Mouse (Mus musculus): ENCODE results near the gene Slc12a5.
A peak's percentile ranks its signal among the peaks of the same experiment; 100 is the strongest.

Slc12a5 gene

DNA sequence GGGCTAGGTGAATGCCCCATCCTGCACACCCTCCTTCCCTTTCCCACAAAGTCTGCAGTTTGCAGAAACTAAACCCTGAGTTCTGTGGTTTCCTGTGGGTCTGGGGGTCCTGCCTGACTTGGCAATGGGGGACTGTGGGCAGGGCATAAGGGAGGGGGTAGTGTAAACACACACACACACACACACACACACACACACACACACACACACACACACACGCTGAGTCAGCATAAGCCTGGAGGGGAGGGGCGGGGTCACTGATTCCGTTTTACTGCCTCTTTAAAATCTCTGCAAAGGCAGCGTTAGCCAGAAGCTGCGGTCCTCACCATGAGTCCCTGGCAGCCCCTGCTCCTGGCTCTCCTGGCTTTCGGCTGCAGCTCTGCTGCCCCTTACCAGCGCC lies 12.7 kb upstream of the Slc12a5 start:
- DNase-seq: no peak

DNA sequence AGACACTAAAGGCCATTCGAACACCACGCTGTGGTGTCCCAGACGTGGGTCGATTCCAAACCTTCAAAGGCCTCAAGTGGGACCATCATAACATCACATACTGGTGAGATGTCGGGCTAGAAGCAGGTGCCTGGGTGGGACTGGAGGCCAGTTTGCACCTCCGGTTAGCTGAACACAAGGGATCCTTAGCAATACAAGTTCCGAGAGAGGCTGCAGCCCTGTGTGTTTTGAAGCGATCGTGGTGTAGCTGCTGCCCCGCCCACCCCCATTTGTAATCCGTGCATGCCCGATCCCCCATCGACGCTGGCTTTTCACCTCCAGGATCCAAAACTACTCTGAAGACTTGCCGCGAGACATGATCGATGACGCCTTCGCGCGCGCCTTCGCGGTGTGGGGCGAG lies 11.6 kb upstream of the Slc12a5 start:
- no peak for DNase-seq

DNA sequence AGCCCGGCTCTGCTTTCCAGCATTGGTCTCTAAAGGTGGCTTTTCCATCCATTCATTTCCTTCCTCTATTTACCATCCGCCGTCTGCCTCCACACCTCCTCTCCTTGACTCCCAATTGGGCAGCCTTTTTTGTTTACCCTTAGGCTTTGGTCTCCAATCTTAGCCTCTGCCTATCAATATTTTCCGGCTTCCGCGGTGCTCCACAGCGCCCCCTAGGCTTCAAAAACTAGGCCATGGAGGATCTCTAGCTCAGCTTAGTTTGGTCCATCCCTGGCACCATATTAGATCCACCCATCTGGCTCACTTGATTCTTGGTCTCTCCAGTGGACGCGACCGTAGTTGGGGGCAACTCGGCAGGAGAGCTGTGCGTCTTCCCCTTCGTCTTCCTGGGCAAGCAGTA lies 10.1 kb upstream of the Slc12a5 start:
- DNase-seq: peak; percentile 68

- DNase-seq: no peak
These were observed 8.9 kb upstream of the Slc12a5 start for GRCm38 (mm10) chr2:164951745-164952144.

DNA sequence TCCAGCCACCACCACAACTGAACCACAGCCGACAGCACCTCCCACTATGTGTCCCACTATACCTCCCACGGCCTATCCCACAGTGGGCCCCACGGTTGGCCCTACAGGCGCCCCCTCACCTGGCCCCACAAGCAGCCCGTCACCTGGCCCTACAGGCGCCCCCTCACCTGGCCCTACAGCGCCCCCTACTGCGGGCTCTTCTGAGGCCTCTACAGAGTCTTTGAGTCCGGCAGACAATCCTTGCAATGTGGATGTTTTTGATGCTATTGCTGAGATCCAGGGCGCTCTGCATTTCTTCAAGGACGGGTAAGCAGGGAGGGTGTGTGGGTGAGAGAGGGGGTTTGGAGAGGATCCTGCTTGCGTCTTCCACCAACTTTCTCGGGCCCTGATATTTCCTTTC lies 8.2 kb upstream of the Slc12a5 start:
- peak; percentile 66 for DNase-seq

GRCm38 (mm10) chr2:164953224-164953623 lies 7.4 kb upstream of the Slc12a5 start:
- peak; percentile 91 for DNase-seq

- DNase-seq: no peak
These were observed 4.9 kb upstream of the Slc12a5 start for GRCm38 (mm10) chr2:164955725-164956124.

- no peak for DNase-seq
These were observed 4.4 kb upstream of the Slc12a5 start for GRCm38 (mm10) chr2:164956195-164956594.

DNA sequence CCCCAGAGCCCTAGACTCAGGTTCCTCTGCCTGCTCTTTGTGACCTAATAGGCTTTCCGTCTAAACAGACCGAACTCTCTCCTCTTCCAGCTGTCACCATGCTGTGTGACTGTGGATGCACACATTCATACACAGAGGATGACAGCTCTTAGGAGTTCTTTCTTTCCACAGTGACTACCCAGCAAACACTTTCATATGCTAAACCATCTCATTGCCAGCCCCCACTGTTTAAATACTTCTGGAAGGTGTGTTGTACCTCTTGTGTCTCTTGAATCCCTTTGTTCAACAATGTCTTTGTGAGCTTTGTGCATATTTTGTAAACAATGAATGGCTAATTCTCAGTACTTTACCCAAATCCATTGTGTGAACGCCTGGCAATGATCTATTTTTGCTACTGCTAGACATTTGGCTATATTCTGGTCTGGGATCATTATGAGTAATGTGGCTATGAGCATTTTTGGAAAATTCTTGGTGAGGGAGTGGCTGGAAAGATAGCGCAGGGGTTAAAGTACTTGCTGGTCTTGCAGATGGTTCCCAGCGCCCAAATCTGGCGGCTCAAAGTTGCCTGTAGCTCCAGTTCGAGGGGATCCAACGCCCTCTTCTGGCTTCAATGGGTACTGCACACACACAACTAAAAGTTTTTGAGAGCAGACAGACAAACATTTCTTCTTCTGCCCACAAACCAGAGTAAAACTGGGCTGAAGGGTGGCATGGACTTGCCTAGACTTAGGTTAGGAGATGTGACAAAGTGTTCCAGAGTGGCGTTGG lies 2.9 kb upstream of the Slc12a5 start:
- no peak for DNase-seq

GRCm38 (mm10) chr2:164961506-164962182 lies 1.0 kb downstream of the Slc12a5 start:
- peak; percentile 89 for DNase-seq

GRCm38 (mm10) chr2:164962183-164962580 lies 1.6 kb downstream of the Slc12a5 start:
- no peak for DNase-seq

- DNase-seq: no peak
These were observed 3.8 kb downstream of the Slc12a5 start for GRCm38 (mm10) chr2:164964242-164964894.

GRCm38 (mm10) chr2:164964981-164965380 lies 4.4 kb downstream of the Slc12a5 start:
- no peak for DNase-seq

DNA sequence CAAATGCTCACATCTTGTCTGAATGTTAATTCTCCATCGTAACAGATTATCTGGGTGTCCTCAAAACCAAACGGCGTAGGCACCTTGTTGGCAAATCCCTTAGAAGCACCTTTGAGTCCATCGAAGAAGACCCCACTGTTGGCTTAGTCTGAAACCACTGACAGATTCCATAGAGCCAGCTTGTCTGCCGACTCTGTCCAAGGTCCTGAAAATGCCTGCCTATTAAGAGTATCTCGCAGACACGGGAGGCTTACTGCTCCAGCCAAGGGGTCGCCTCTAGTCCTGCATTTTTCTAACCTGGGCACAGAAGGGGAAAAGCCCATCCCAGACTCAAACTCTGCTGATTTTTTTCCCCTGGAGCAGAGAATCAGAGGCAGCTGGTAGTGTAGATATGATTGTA lies 5.8 kb downstream of the Slc12a5 start:
- DNase-seq: peak; percentile 58

DNA sequence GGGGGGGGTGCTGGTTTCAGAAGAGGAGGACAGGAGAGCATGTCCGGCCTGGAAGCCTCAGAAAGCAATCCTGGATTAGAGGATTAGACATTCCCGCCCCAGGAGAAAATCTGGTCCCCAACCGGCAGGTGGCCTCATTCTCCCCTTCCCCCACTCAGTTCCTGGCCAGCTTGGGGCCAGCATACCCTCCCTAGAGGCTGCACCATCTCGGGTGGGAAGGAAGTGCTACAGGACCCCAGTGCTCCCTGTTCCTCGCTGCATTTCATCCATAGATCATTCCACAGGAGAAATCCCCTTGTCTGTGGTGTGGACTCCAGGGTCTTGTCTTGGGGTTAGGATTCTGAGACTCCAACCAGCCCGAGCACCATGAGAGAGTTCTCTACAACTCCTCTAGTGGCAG lies 6.6 kb downstream of the Slc12a5 start:
- no peak for DNase-seq

DNA sequence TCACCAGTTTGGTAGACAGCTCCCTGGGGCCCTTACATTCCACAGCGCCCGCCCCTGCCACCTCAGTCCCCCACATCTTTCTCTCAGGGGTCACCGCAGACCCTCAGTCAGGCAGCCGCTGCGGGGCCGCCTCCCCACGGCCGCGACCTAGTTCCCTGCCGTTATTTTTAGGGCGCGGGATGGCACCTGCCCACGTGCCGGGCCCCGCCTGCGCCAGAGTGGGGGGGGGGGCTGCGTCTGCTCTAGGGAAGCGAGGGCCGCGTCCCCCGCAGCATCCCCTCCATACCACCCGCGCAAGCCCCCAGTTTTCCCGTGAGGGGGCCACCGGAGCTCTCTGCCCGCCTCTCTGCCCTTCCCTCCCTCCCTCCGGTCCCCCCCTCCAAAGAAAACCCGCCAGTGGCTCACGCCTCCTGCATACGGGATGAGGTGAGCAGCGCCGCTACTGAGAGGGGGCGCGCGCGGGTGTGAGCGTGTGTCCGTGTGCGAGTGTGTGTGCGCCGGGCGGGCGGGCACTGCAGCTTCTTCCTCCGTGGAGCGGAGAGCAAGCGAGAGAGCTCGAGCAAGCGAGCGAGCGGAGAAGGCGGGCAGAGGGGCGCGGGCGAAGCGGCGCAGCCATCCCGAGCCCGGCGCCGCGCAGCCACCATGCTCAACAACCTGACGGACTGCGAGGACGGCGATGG lies 7.3 kb downstream of the Slc12a5 start:
- no peak for DNase-seq

GRCm38 (mm10) chr2:164968451-164968851 lies 7.8 kb downstream of the Slc12a5 start:
- peak; percentile 56 for DNase-seq

- DNase-seq: no peak
These were observed 8.8 kb downstream of the Slc12a5 start for GRCm38 (mm10) chr2:164969348-164969781.

- no peak for DNase-seq
These were observed 10.1 kb downstream of the Slc12a5 start for GRCm38 (mm10) chr2:164970631-164971196.

GRCm38 (mm10) chr2:164972646-164973045 lies 12.0 kb downstream of the Slc12a5 start:
- no peak for DNase-seq

GRCm38 (mm10) chr2:164975611-164976010 lies 15.0 kb downstream of the Slc12a5 start:
- DNase-seq: no peak

DNA sequence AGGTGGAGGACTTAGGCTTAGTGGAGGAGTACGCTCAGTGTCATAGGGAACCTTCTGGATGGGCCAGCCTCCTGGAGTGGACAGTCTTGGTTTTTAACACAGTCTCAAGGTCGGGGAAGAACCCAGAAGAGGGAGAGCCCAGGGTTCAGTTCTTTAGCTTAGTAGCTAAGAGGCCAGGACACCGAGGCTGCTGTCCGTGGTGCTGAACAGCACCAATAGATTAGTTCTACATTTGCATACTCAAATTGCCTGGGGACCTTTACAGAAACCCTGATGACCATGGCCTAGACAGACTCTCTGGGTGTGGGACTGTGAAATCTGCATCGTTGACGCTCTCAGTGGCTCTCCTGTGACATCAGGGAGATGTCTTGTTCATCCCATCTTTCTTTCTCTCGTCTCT lies 19.1 kb downstream of the Slc12a5 start:
- peak; percentile 83 for DNase-seq

DNA sequence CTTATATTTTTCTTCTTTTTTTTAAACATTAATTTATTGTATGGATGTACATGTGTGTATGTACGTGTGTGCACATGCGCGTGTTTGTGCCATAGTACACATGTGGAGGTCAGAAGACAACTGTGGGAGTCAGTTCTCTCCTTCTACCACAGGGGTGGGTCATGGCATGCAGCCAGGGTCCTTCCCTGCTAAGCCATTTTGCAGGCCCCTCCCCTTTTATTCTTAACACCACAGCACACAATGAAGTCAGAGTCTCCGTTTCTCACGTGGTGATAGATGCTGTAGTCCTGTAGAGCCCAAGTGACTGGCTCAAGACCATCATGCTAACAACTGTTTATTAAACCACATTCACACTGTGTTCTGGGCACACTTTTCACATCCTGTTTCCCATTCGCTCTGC lies 25.4 kb downstream of the Slc12a5 start:
- DNase-seq: no peak
